In genomic region chr7:128543148-128543855, GRCm38 (mm10) we compare ENCODE assay signal across 18 mouse cellular contexts. TPM values are rescaled to one million over a fixed set of nuclear protein-coding genes. Genes with fewer than 3 reads are reported as not detected.
DNase-seq lines count a peak whose midpoint lies in the region; ATAC-seq and TF ChIP-seq lines count a peak whose summit lies in the region.
"Had no signal": no experiment of that assay in that cellular context is flagged by ENCODE, and none has a peak within 500 bp of the region (broad histone marks: within the 10 kb centered on the region; RNA-seq: fewer than 3 reads in every experiment).

No protein-coding gene starts in this region.

- peak overlapping the region; percentile 10; the same call in 1 of the 2 replicates for H3K9ac ChIP-seq in heart, embryonic 13.5 days
- no peak overlapping the region for H3K9ac ChIP-seq in ES-Bruce4 (ENCODE audit: low read depth, poor library complexity, severe bottlenecking)
- H3K9ac ChIP-seq in liver, postnatal 0 days (replicated peaks), result no peak overlapping the region
- H3K9ac ChIP-seq: neural tube, embryonic 12.5 days had no signal

- no peak for DNase-seq in heart, postnatal 36 days
- peak; percentile 40 for DNase-seq in A20 (ENCODE audit: low read depth, low spot score)
- no peak for DNase-seq in liver, postnatal 0 days
- no peak for DNase-seq in T-cell, adult 2 months (ENCODE audit: low spot score)
- no peak for DNase-seq in adrenal gland, postnatal 10 days
- DNase-seq in layer of hippocampus, postnatal 25 days (ENCODE audit: extremely low spot score in 1 of 2, low spot score in 1 of 2), result no peak
- DNase-seq: cerebellum, postnatal 14 days; lung, adult 18-20 months; thymus, postnatal 25 days had no signal

- no peak for TF ChIP-seq POLR2A in ES-Bruce4 (IDR thresholded peaks at IDR 0.05; ENCODE audit: insufficient read depth, low read length)

- WGBS in heart, embryonic 13.5 days, result 67% methylated on average over 14 of the region's 14 CpGs
- 67% methylated on average over 14 of the region's 14 CpGs for WGBS in liver, postnatal 0 days (ENCODE audit: insufficient replicate concordance)

- no peaks in the 10 kb centered on the region for H3K27me3 ChIP-seq in heart, embryonic 13.5 days (replicated peaks)
- no peaks in the 10 kb centered on the region for H3K27me3 ChIP-seq in ES-Bruce4 (ENCODE audit: control insufficient read depth, insufficient read depth, low read length, poor library complexity, severe bottlenecking)
- no peaks in the 10 kb centered on the region for H3K27me3 ChIP-seq in liver, postnatal 0 days (ENCODE audit: insufficient read depth, low read length)

- intact Hi-C loops in heart, postnatal 36 days (cut with DNase I), result no loop called here

- H3K9me3 ChIP-seq in heart, embryonic 13.5 days, result no peaks in the 10 kb centered on the region
- no peaks in the 10 kb centered on the region for H3K9me3 ChIP-seq in ES-Bruce4 (replicated peaks; ENCODE audit: control insufficient read depth, insufficient read depth, low read length, poor library complexity, severe bottlenecking)
- no peaks in the 10 kb centered on the region for H3K9me3 ChIP-seq in liver, postnatal 0 days (ENCODE audit: low read length)
- H3K9me3 ChIP-seq: limb, embryonic 10.5 days; neural tube, embryonic 12.5 days had no signal

- peaks cover 87% of the 10 kb centered on the region for H3K36me3 ChIP-seq in heart, embryonic 13.5 days
- peaks cover 3% of the 10 kb centered on the region; the same call in 1 of the 2 replicates for H3K36me3 ChIP-seq in ES-Bruce4 (ENCODE audit: control insufficient read depth, insufficient read depth, low read length, poor library complexity, severe bottlenecking)
- H3K36me3 ChIP-seq in liver, postnatal 0 days (replicated peaks; ENCODE audit: insufficient read depth, low read length), result peaks cover 26% of the 10 kb centered on the region
- H3K36me3 ChIP-seq: neural tube, embryonic 12.5 days had no signal

- no peak overlapping the region for H3K4me3 ChIP-seq in heart, embryonic 13.5 days
- H3K4me3 ChIP-seq in ES-Bruce4 (ENCODE audit: low read depth, low read length), result no peak overlapping the region
- H3K4me3 ChIP-seq in liver, postnatal 0 days (ENCODE audit: low read depth, low read length), result no peak overlapping the region
- H3K4me3 ChIP-seq: layer of hippocampus, adult 2 months; limb, embryonic 10.5 days; neural tube, embryonic 12.5 days had no signal

- H3K4me1 ChIP-seq in heart, embryonic 13.5 days, result peaks cover 63% of the 10 kb centered on the region
- H3K4me1 ChIP-seq in ES-Bruce4 (ENCODE audit: control insufficient read depth, insufficient read depth, low read length), result no peaks in the 10 kb centered on the region
- H3K4me1 ChIP-seq in liver, postnatal 0 days (ENCODE audit: insufficient read depth), result no peaks in the 10 kb centered on the region
- H3K4me1 ChIP-seq: neural tube, embryonic 12.5 days had no signal

- no peak overlapping the region for H3K4me2 ChIP-seq in heart, embryonic 13.5 days
- no peak overlapping the region for H3K4me2 ChIP-seq in liver, postnatal 0 days (ENCODE audit: low read depth, low read length)
- H3K4me2 ChIP-seq: neural tube, embryonic 12.5 days had no signal

- ATAC-seq in heart, embryonic 13.5 days (ENCODE audit: extremely low read depth, insufficient number of reproducible peaks, low FRiP score, low TSS enrichment), result no peak
- 0 out of 2 replicates have a peak, but pooled peaks have one; percentile 10 for ATAC-seq in liver, postnatal 0 days
- ATAC-seq: activated CD4-positive, CD25-positive, alpha-beta regulatory T cell, adult 4 months; CD4-positive, CD25-positive, alpha-beta regulatory T cell, adult 4 months; inflammation-experienced regulatory T-cells, adult 6 months had no signal

- H3K27ac ChIP-seq in heart, embryonic 13.5 days (replicated peaks), result peak overlapping the region; percentile 66
- no peak overlapping the region for H3K27ac ChIP-seq in ES-Bruce4 (ENCODE audit: insufficient read depth, low read length)
- no peak overlapping the region for H3K27ac ChIP-seq in liver, postnatal 0 days (ENCODE audit: low read depth)
- H3K27ac ChIP-seq: kidney, postnatal 0 days; layer of hippocampus, adult 2 months; limb, embryonic 10.5 days; neural tube, embryonic 12.5 days had no signal

- peak; percentile 43; the same call in 1 of the 2 replicates for TF ChIP-seq EP300 in ES-Bruce4 (IDR thresholded peaks at IDR 0.05; ENCODE audit: insufficient read depth, low read depth, low read length)
- TF ChIP-seq EP300 in liver, postnatal 0 days (IDR thresholded peaks at IDR 0.05; ENCODE audit: low read depth), result no peak

- no peak for TF ChIP-seq CTCF in ES-Bruce4 (IDR thresholded peaks at IDR 0.05; ENCODE audit: low read depth, low read length)
- TF ChIP-seq CTCF in liver, postnatal 0 days (IDR thresholded peaks at IDR 0.05; ENCODE audit: low read depth), result no peak

RNA-seq across cellular contexts. Expression of gene Bag3, which starts 19.9 kb away (rescaled TPM):
- 21.5 and 22.6 TPM in 2 replicates for polyA plus RNA-seq in heart, embryonic 13.5 days (2015; fragmentation: Nextera tagmentation; extraction: Ambion mirVana)
- 100 to 1,000 TPM; 258 to 272 TPM for total RNA-seq in heart, postnatal 36 days (2021)
- 28.4 and 30.2 TPM in 2 replicates for polyA plus RNA-seq in ES-Bruce4 (2011; ENCODE audit: insufficient read depth, insufficient read length, low read depth, missing spikeins)
- polyA plus RNA-seq in liver, postnatal 0 days (2015; fragmentation: Nextera tagmentation; extraction: Ambion mirVana), result 3.6 and 3.7 TPM in 2 replicates
- 100 to 1,000 TPM in 1 of 2 experiments, 10 to 100 TPM in 1; 77.1 to 125 TPM for total RNA-seq in adrenal gland, postnatal 10 days (2021)
- 1 to 10 TPM; 9.7 TPM for total RNA-seq in layer of hippocampus, postnatal 25 days (2021)

Comparison
In these comparisons a context has a peak if more than half of its experiments do, and no peak if none do; other contexts are left out.
1. RNA of gene Bag3, which starts 19.9 kb away (total RNA-seq): 258 to 272 TPM in heart, postnatal 36 days and 77.1 to 125 TPM in adrenal gland, postnatal 10 days; 9.7 TPM in layer of hippocampus, postnatal 25 days; every median in the first group is over 4 times any median in the second.